Mouse (Mus musculus): ENCODE results near the gene Txlnb. TPM values are rescaled to one million over a fixed set of nuclear protein-coding genes. Genes with fewer than 3 reads are reported as not detected.
"Not testable (repeated sequence)": the region's sequence is repeated elsewhere in the genome, so short reads cannot be mapped to it uniquely, and the experiment has no call there.

The Txlnb gene
- total RNA-seq, 1 experiment: 1.8 TPM

DNA sequence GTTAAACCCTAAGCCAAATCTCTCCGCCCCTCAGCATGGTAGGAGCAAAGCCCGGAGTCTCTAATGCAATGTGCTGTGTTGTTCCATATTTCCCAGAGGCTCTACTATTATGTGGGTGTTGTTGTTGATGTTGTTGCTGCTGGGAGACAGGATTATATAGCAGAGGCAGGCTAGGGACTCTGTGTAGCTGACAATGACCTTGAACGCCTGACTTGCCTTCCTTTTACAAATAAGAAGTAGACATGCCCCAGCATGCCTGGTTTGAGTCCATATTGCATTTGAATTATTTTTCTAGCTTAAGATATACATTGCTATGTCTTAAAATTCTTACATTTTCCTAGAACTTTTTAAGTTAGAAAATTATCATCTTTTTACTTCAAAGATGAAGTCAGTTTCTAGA lies 1.7 kb downstream of the Txlnb start:
- H3K4me3 ChIP-seq (ENCODE audit: insufficient read depth in 1 of 2, low read depth in 1 of 2, low read length in 2 of 2, poor library complexity in 1 of 2, severe bottlenecking in 1 of 2): peak overlapping the region in 1 of 2 experiments; percentile 7; a peak in 1 of 4 replicates

DNA sequence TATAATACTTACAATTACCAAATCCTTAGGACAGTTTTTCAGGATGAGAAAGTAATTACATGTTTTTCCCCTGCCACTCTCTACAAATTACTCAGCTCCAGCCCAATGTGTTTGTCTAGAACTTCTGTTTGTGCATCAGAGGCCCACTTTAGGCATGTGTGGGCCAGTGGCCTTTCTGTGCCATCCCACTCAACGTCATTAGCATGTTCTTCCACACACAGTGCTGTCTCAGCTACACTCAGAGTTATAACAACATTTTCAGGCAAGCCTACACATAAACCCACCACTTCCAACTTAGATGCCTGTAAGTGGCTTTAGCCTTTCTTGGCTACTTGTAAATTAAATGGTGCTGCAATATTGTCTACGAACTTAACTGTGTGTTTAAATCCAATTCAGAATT lies 5.8 kb downstream of the Txlnb start:
- Histone ChIP-seq H3K4me3 (ENCODE audit: insufficient read depth in 1 of 2, low read depth in 1 of 2, low read length in 2 of 2, poor library complexity in 1 of 2, severe bottlenecking in 1 of 2) (no peak overlapping the region), H3K9ac (ENCODE audit: insufficient read depth, low read depth, low read length, poor library complexity, severe bottlenecking) (no peak overlapping the region), H3K4me1 (ENCODE audit: control insufficient read depth in 2 of 2, insufficient read depth in 2 of 2, low read length in 2 of 2, poor library complexity in 1 of 2) (peaks cover 0 to 4% of the 10 kb centered on the region in 2 experiments; a peak in 2 of 4 replicates), H3K9me3 (ENCODE audit: control insufficient read depth, insufficient read depth, low read depth, low read length) (no peaks in the 10 kb centered on the region), H3K27ac (ENCODE audit: insufficient read depth, low read depth, low read length, poor library complexity, severe bottlenecking) (no peak overlapping the region), H3K36me3 (ENCODE audit: control insufficient read depth, insufficient read depth, low read length, poor library complexity, severe bottlenecking) (no peaks in the 10 kb centered on the region)
- no peak for TF ChIP-seq MAFK (IDR thresholded peaks at IDR 0.05; ENCODE audit: insufficient read depth, low read depth, low read length)
- no peak for TF ChIP-seq CHD2 (IDR thresholded peaks at IDR 0.05; ENCODE audit: low read depth, low read length)
- TF ChIP-seq ZC3H11A (IDR thresholded peaks at IDR 0.05; ENCODE audit: borderline replicate concordance, low read depth, low read length): no peak
- no peak for TF ChIP-seq ZNF384 (IDR thresholded peaks at IDR 0.05; ENCODE audit: low read depth, low read length)
- TF ChIP-seq HCFC1 (IDR thresholded peaks at IDR 0.05; ENCODE audit: borderline replicate concordance, insufficient read depth, low read length): no peak
- in situ Hi-C loops (cut with MboI; ENCODE audit: low sequenced_read_pairs in 2 of 2, unreplicated experiment in 2 of 2): no loop called here
- DNase-seq (ENCODE audit: low read depth, low spot score): no peak

More for the DNA sequence above, 1.7 kb downstream of the Txlnb start:
- no peak overlapping the region for H3K9ac ChIP-seq (ENCODE audit: insufficient read depth, low read depth, low read length, poor library complexity, severe bottlenecking)
- no peaks in the 10 kb centered on the region for H3K36me3 ChIP-seq (ENCODE audit: control insufficient read depth, insufficient read depth, low read length, poor library complexity, severe bottlenecking)
- DNase-seq (ENCODE audit: low read depth, low spot score): no peak
- TF ChIP-seq ZNF384 (IDR thresholded peaks at IDR 0.05; ENCODE audit: low read depth, low read length): no peak
- TF ChIP-seq CHD2 (IDR thresholded peaks at IDR 0.05; ENCODE audit: low read depth, low read length): no peak
- TF ChIP-seq MAFK (IDR thresholded peaks at IDR 0.05; ENCODE audit: insufficient read depth, low read depth, low read length): no peak
- no peak for TF ChIP-seq HCFC1 (IDR thresholded peaks at IDR 0.05; ENCODE audit: borderline replicate concordance, insufficient read depth, low read length)
- no peak for TF ChIP-seq ZC3H11A (IDR thresholded peaks at IDR 0.05; ENCODE audit: borderline replicate concordance, low read depth, low read length)
- H3K4me1 ChIP-seq (ENCODE audit: control insufficient read depth in 2 of 2, insufficient read depth in 2 of 2, low read length in 2 of 2, poor library complexity in 1 of 2): peaks cover 4 to 5% of the 10 kb centered on the region in 2 experiments; a peak in 2 of 4 replicates
- H3K27ac ChIP-seq (ENCODE audit: insufficient read depth, low read depth, low read length, poor library complexity, severe bottlenecking): peak overlapping the region; percentile 2; the same call in 1 of the 2 replicates
- in situ Hi-C loops (cut with MboI; ENCODE audit: low sequenced_read_pairs in 2 of 2, unreplicated experiment in 2 of 2): no loop called here
- no peaks in the 10 kb centered on the region for H3K9me3 ChIP-seq (ENCODE audit: control insufficient read depth, insufficient read depth, low read depth, low read length)

DNA sequence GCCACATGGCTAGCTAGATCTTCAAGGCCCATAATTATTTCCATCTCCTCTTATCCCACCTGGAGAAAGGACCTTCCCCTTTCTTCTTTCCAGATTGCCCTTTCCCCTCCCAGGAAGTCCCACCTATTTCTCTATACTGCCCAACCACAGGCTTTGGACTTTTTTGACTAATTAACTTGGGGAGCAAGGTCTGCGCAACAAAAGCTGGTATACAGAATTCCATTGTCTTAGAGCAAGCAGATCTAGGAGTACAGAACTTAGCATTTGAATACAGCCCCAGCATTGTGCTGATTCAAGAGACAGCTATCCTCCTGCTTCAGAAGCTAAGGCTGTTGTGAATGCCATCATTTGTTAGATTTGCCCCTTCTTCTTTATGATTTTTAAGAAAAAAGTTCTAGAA lies 12.5 kb downstream of the Txlnb start:
- no peak for DNase-seq (ENCODE audit: low read depth, low spot score)
- TF ChIP-seq CHD2 (IDR thresholded peaks at IDR 0.05; ENCODE audit: low read depth, low read length) (no peak), ZC3H11A (IDR thresholded peaks at IDR 0.05; ENCODE audit: borderline replicate concordance, low read depth, low read length) (no peak)
- Histone ChIP-seq H3K27ac (ENCODE audit: insufficient read depth, low read depth, low read length, poor library complexity, severe bottlenecking) (no peak overlapping the region), H3K9ac (ENCODE audit: insufficient read depth, low read depth, low read length, poor library complexity, severe bottlenecking) (no peak overlapping the region), H3K4me3 (ENCODE audit: insufficient read depth in 1 of 2, low read depth in 1 of 2, low read length in 2 of 2, poor library complexity in 1 of 2, severe bottlenecking in 1 of 2) (no peak overlapping the region), H3K9me3 (ENCODE audit: control insufficient read depth, insufficient read depth, low read depth, low read length) (no peaks in the 10 kb centered on the region), H3K36me3 (ENCODE audit: control insufficient read depth, insufficient read depth, low read length, poor library complexity, severe bottlenecking) (no peaks in the 10 kb centered on the region), H3K4me1 (ENCODE audit: control insufficient read depth in 2 of 2, insufficient read depth in 2 of 2, low read length in 2 of 2, poor library complexity in 1 of 2) (peaks cover 6 to 8% of the 10 kb centered on the region in 2 experiments; a peak in 3 of 4 replicates)
- in situ Hi-C loops (cut with MboI; ENCODE audit: low sequenced_read_pairs in 2 of 2, unreplicated experiment in 2 of 2): no loop called here

DNA sequence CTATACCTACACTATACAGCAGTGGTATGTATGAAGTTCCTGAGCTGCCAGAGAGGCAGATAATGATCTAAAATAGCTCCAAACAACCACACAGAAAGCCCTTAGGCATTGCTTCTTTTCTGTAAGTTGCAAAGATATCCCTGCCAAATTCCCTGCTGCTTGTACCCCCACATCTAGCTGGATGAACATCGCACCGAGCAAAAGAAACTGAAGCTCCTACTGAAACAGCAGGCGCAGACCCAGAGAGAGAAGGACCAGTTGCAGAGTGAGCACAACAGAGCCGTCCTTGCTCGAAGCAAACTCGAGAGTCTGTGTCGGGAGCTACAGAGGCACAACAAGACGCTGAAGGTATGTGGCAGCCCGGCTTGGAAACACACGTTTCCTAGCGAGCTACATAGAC lies 19.0 kb downstream of the Txlnb start:
- H3K9ac ChIP-seq (ENCODE audit: insufficient read depth, low read depth, low read length, poor library complexity, severe bottlenecking): no peak overlapping the region
- no peak overlapping the region for H3K27ac ChIP-seq (ENCODE audit: insufficient read depth, low read depth, low read length, poor library complexity, severe bottlenecking)
- no peak overlapping the region for H3K4me3 ChIP-seq (ENCODE audit: insufficient read depth in 1 of 2, low read depth in 1 of 2, low read length in 2 of 2, poor library complexity in 1 of 2, severe bottlenecking in 1 of 2)
- H3K9me3 ChIP-seq (ENCODE audit: control insufficient read depth, insufficient read depth, low read depth, low read length): no peaks in the 10 kb centered on the region
- DNase-seq (ENCODE audit: low read depth, low spot score): no peak
- H3K4me1 ChIP-seq (ENCODE audit: control insufficient read depth in 2 of 2, insufficient read depth in 2 of 2, low read length in 2 of 2, poor library complexity in 1 of 2): no peaks in the 10 kb centered on the region
- TF ChIP-seq CHD2 (IDR thresholded peaks at IDR 0.05; ENCODE audit: low read depth, low read length) (no peak), ZNF384 (IDR thresholded peaks at IDR 0.05; ENCODE audit: low read depth, low read length) (no peak), ZC3H11A (IDR thresholded peaks at IDR 0.05; ENCODE audit: borderline replicate concordance, low read depth, low read length) (no peak), HCFC1 (IDR thresholded peaks at IDR 0.05; ENCODE audit: borderline replicate concordance, insufficient read depth, low read length) (no peak), MAFK (IDR thresholded peaks at IDR 0.05; ENCODE audit: insufficient read depth, low read depth, low read length) (no peak)
- no peaks in the 10 kb centered on the region for H3K36me3 ChIP-seq (ENCODE audit: control insufficient read depth, insufficient read depth, low read length, poor library complexity, severe bottlenecking)
- in situ Hi-C loops (cut with MboI; ENCODE audit: low sequenced_read_pairs in 2 of 2, unreplicated experiment in 2 of 2): no loop called here

DNA sequence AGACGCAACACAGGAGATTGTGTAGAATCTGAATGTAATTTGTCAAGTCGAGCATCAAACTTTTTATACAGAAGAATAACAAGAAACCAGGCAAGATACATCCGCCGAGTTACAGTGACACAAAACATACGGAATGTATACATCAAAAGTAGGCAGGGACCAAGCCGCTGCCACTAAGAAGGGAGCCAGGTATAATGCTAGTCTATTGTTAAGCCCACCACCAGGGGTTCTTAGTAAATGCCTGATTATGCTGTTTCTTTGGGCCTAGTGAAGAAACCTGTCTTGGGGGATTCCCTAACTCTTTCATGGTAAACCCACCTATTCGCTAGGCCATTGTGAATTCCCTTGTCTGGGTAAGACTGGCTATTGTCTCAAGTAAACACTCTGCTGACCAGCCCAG lies 24.4 kb downstream of the Txlnb start:
- in situ Hi-C loops (cut with MboI; ENCODE audit: low sequenced_read_pairs in 2 of 2, unreplicated experiment in 2 of 2); H3K9me3 ChIP-seq (ENCODE audit: control insufficient read depth, insufficient read depth, low read depth, low read length); H3K36me3 ChIP-seq (ENCODE audit: control insufficient read depth, insufficient read depth, low read length, poor library complexity, severe bottlenecking); H3K4me1 ChIP-seq (ENCODE audit: control insufficient read depth in 2 of 2, insufficient read depth in 2 of 2, low read length in 2 of 2, poor library complexity in 1 of 2); H3K27ac ChIP-seq (ENCODE audit: insufficient read depth, low read depth, low read length, poor library complexity, severe bottlenecking); DNase-seq (ENCODE audit: low read depth, low spot score); H3K9ac ChIP-seq (ENCODE audit: insufficient read depth, low read depth, low read length, poor library complexity, severe bottlenecking); H3K4me3 ChIP-seq (ENCODE audit: insufficient read depth in 1 of 2, low read depth in 1 of 2, low read length in 2 of 2, poor library complexity in 1 of 2, severe bottlenecking in 1 of 2): not testable (repeated sequence)

Data from ES-E14 (cell line).